Mouse (Mus musculus) kidney, embryonic 16.5 days (tissue): Measurements from ENCODE around the gene Rasl10b. TPM values are rescaled to one million over a fixed set of nuclear protein-coding genes. Genes with fewer than 3 reads are reported as not detected.

Experiments used
- ATAC-seq: fragments of 200-750 bp; cut with Nextera tagmentation; 2 replicates; pipeline ENCODE4 v1.8.0; 2017; ENCODE audit warnings: moderate TSS enrichment; ENCODE audit not compliant: low FRiP score, low TSS enrichment
- H3K27ac ChIP-seq: fragments of 300-500 bp; sonication (generic); 2 replicates; pipeline ENCODE4 v1.5.1; 2014; ENCODE audit warnings: low read length
- H3K27me3 ChIP-seq: fragments of 300-500 bp; sonication (generic); 2 replicates; pipeline ENCODE4 v1.6.1; 2014; ENCODE audit warnings: low read length, control low read depth, mixed read lengths; ENCODE audit not compliant: insufficient read depth
- H3K36me3 ChIP-seq: fragments of 300-500 bp; sonication (generic); 2 replicates; pipeline ENCODE4 v1.6.1; 2014; ENCODE audit warnings: low read length, control low read depth, mixed read lengths; ENCODE audit not compliant: insufficient read depth
- H3K4me1 ChIP-seq: fragments of 300-500 bp; sonication (generic); 2 replicates; pipeline ENCODE4 v1.6.1; 2014; ENCODE audit warnings: low read length, control low read depth, mixed read lengths; ENCODE audit not compliant: insufficient read depth
- H3K4me2 ChIP-seq: fragments of 300-500 bp; sonication (generic); replicated peaks from 2 replicates; pipeline ENCODE4 v1.6.1; 2014; ENCODE audit warnings: low read depth, low read length
- H3K4me3 ChIP-seq: fragments of 300-500 bp; sonication (generic); 2 replicates; pipeline ENCODE4 v1.5.1; 2014; ENCODE audit warnings: mild to moderate bottlenecking, low read length
- H3K9ac ChIP-seq: fragments of 300-500 bp; sonication (generic); replicated peaks from 2 replicates; pipeline ENCODE4 v1.6.1; 2014; ENCODE audit warnings: low read length
- H3K9me3 ChIP-seq: fragments of 300-500 bp; sonication (generic); 2 replicates; pipeline ENCODE4 v1.6.1; 2016; ENCODE audit warnings: low read length, control low read depth
- WGBS: fragments of 180-500 bp; shearing (Covaris S2); extraction: QIAGEN DNeasy Blood & Tissue Kit; methylation state at CpG from one replicate; pipeline ENCODE4 v1.1.7; 2014; 5-methylcytosine and 5-hydroxymethylcytosine counted together
- polyA plus RNA-seq: library from polyadenylated mRNA; unstranded; fragments of >200 nt; fragmentation: Nextera tagmentation; extraction: Ambion mirVana; gene quantifications from 2 replicates; pipeline ENCODE4 v1.2.1, GENCODE M21; 2015

Rasl10b gene
- polyA plus RNA-seq, 1 experiment from 2014 or later = 0.57 TPM

- H3K9ac ChIP-seq = no peak overlapping the region
- no peak for ATAC-seq
- H3K27ac ChIP-seq = no peak overlapping the region
- 77% methylated on average over 5 of the region's 5 CpGs for WGBS
- no peaks in the 10 kb centered on the region for H3K4me1 ChIP-seq
- H3K36me3 ChIP-seq = peaks cover 37% of the 10 kb centered on the region
- no peaks in the 10 kb centered on the region for H3K9me3 ChIP-seq
- H3K27me3 ChIP-seq = no peaks in the 10 kb centered on the region
- no peak overlapping the region for H3K4me2 ChIP-seq
- no peak overlapping the region for H3K4me3 ChIP-seq
These were observed 10.2 kb upstream of the Rasl10b start for GRCm38 (mm10) chr11:83398724-83399123.

GRCm38 (mm10) chr11:83403787-83404186 lies 5.2 kb upstream of the Rasl10b start:
- 84% methylated on average over 7 of the region's 7 CpGs for WGBS
- H3K4me3 ChIP-seq = no peak overlapping the region
- H3K27ac ChIP-seq = no peak overlapping the region
- no peak for ATAC-seq
- H3K27me3 ChIP-seq = no peaks in the 10 kb centered on the region
- H3K4me2 ChIP-seq = no peak overlapping the region
- peaks cover 21% of the 10 kb centered on the region; the same call in 1 of the 2 replicates for H3K36me3 ChIP-seq
- no peaks in the 10 kb centered on the region for H3K9me3 ChIP-seq
- H3K9ac ChIP-seq = no peak overlapping the region
- no peaks in the 10 kb centered on the region for H3K4me1 ChIP-seq

GRCm38 (mm10) chr11:83406391-83406790 lies 2.5 kb upstream of the Rasl10b start:
- H3K9me3 ChIP-seq = no peaks in the 10 kb centered on the region
- H3K36me3 ChIP-seq = peaks cover 13% of the 10 kb centered on the region; the same call in 1 of the 2 replicates
- WGBS = 69% methylated on average over 3 of the region's 3 CpGs
- H3K4me3 ChIP-seq = no peak overlapping the region
- no peak for ATAC-seq
- H3K4me2 ChIP-seq = no peak overlapping the region
- H3K27ac ChIP-seq = no peak overlapping the region
- no peaks in the 10 kb centered on the region for H3K4me1 ChIP-seq
- no peaks in the 10 kb centered on the region for H3K27me3 ChIP-seq
- H3K9ac ChIP-seq = no peak overlapping the region

- no peak overlapping the region for H3K27ac ChIP-seq
- H3K9ac ChIP-seq = no peak overlapping the region
- 30% methylated on average over 8 of the region's 8 CpGs for WGBS
- H3K36me3 ChIP-seq = peaks cover 8% of the 10 kb centered on the region; the same call in 1 of the 2 replicates
- no peak for ATAC-seq
- no peaks in the 10 kb centered on the region for H3K27me3 ChIP-seq
- H3K4me2 ChIP-seq = no peak overlapping the region
- no peaks in the 10 kb centered on the region for H3K4me1 ChIP-seq
- H3K9me3 ChIP-seq = no peaks in the 10 kb centered on the region
- no peak overlapping the region for H3K4me3 ChIP-seq
These were observed 695 bp upstream of the Rasl10b start for GRCm38 (mm10) chr11:83408242-83408641.

- H3K4me1 ChIP-seq = no peaks in the 10 kb centered on the region
- peak overlapping the region; percentile 70 for H3K4me3 ChIP-seq
- WGBS = 0% methylated on average over 17 of the region's 40 CpGs
- H3K9ac ChIP-seq = peak overlapping the region; percentile 71
- H3K9me3 ChIP-seq = no peaks in the 10 kb centered on the region
- peak overlapping the region; percentile 96 for H3K4me2 ChIP-seq
- no peaks in the 10 kb centered on the region for H3K36me3 ChIP-seq
- no peak overlapping the region for H3K27ac ChIP-seq
- H3K27me3 ChIP-seq = no peaks in the 10 kb centered on the region
- ATAC-seq = peak; percentile 43; the same call in 1 of the 2 replicates
These were observed 905 bp downstream of the Rasl10b start for GRCm38 (mm10) chr11:83409792-83410291.

- Histone ChIP-seq H3K9ac (no peak overlapping the region), H3K27me3 (no peaks in the 10 kb centered on the region), H3K36me3 (no peaks in the 10 kb centered on the region), H3K9me3 (no peaks in the 10 kb centered on the region), H3K4me2 (no peak overlapping the region), H3K4me1 (no peaks in the 10 kb centered on the region), H3K4me3 (no peak overlapping the region), H3K27ac (no peak overlapping the region)
- WGBS = 68% methylated on average over 6 of the region's 6 CpGs
- ATAC-seq = no peak
These were observed 1.6 kb downstream of the Rasl10b start for GRCm38 (mm10) chr11:83410510-83410909.

GRCm38 (mm10) chr11:83417080-83417479 lies 8.1 kb downstream of the Rasl10b start:
- Histone ChIP-seq H3K4me2 (no peak overlapping the region), H3K27ac (no peak overlapping the region), H3K27me3 (peaks cover 32% of the 10 kb centered on the region), H3K9me3 (no peaks in the 10 kb centered on the region), H3K9ac (no peak overlapping the region), H3K4me1 (peaks cover 7% of the 10 kb centered on the region; the same call in 1 of the 2 replicates), H3K36me3 (no peaks in the 10 kb centered on the region), H3K4me3 (no peak overlapping the region)
- 4% methylated on average over 5 of the region's 5 CpGs for WGBS
- no peak for ATAC-seq

- peaks cover 7% of the 10 kb centered on the region; the same call in 1 of the 2 replicates for H3K4me1 ChIP-seq
- no peak overlapping the region for H3K9ac ChIP-seq
- H3K4me2 ChIP-seq = no peak overlapping the region
- 81% methylated on average over 7 of the region's 7 CpGs for WGBS
- no peak overlapping the region for H3K27ac ChIP-seq
- H3K27me3 ChIP-seq = peaks cover 32% of the 10 kb centered on the region
- H3K36me3 ChIP-seq = no peaks in the 10 kb centered on the region
- H3K4me3 ChIP-seq = no peak overlapping the region
- ATAC-seq = no peak
- H3K9me3 ChIP-seq = no peaks in the 10 kb centered on the region
These were observed 8.8 kb downstream of the Rasl10b start for GRCm38 (mm10) chr11:83417708-83418107.

- WGBS = 6% methylated on average over 38 of the region's 38 CpGs
- H3K36me3 ChIP-seq = no peaks in the 10 kb centered on the region
- H3K27me3 ChIP-seq = peaks cover 32% of the 10 kb centered on the region
- no peak overlapping the region for H3K4me3 ChIP-seq
- no peaks in the 10 kb centered on the region for H3K9me3 ChIP-seq
- no peak overlapping the region for H3K9ac ChIP-seq
- no peak overlapping the region for H3K27ac ChIP-seq
- peak; percentile 27; the same call in 1 of the 2 replicates for ATAC-seq
- peaks cover 7% of the 10 kb centered on the region; the same call in 1 of the 2 replicates for H3K4me1 ChIP-seq
- no peak overlapping the region; the same call in 1 of the 2 replicates for H3K4me2 ChIP-seq
These were observed 9.6 kb downstream of the Rasl10b start for GRCm38 (mm10) chr11:83418566-83418965.

- no peak overlapping the region for H3K27ac ChIP-seq
- no peaks in the 10 kb centered on the region for H3K36me3 ChIP-seq
- 39% methylated on average over 4 of the region's 4 CpGs for WGBS
- no peak for ATAC-seq
- no peak overlapping the region for H3K4me2 ChIP-seq
- no peak overlapping the region for H3K9ac ChIP-seq
- no peak overlapping the region for H3K4me3 ChIP-seq
- peaks cover 7% of the 10 kb centered on the region; the same call in 1 of the 2 replicates for H3K4me1 ChIP-seq
- no peaks in the 10 kb centered on the region for H3K9me3 ChIP-seq
- peaks cover 32% of the 10 kb centered on the region for H3K27me3 ChIP-seq
These were observed 11.4 kb downstream of the Rasl10b start for GRCm38 (mm10) chr11:83420338-83420737.
